Mouse (Mus musculus) G1E (cell line): Measurements from ENCODE around the gene AC134908.4. TPM values are rescaled to one million over a fixed set of nuclear protein-coding genes. Genes with fewer than 3 reads are reported as not detected.

Experiments
- ATAC-seq: 2 replicates; pipeline ENCODE4 v1.8.0; 2016; ENCODE audit warnings: mild to moderate bottlenecking; ENCODE audit not compliant: insufficient number of reproducible peaks, poor library complexity, low FRiP score, severe bottlenecking; ENCODE audit errors: extremely low read depth
- DNase-seq: peaks from one replicate; pipeline ENCODE4 v3.0.0; 2012; ENCODE audit warnings: low spot score
- H3K27me3 ChIP-seq: 2 replicates; pipeline ENCODE4 v1.6.1; 2012; ENCODE audit warnings: mild to moderate bottlenecking, low read length, inconsistent platforms; ENCODE audit not compliant: insufficient read depth
- H3K36me3 ChIP-seq: replicated peaks from 2 replicates; pipeline ENCODE3; 2012; ENCODE audit warnings: mild to moderate bottlenecking, inconsistent platforms
- H3K4me1 ChIP-seq: 2 replicates; pipeline ENCODE4 v1.6.1; 2012; ENCODE audit warnings: low read depth, low read length, inconsistent platforms, mixed read lengths; ENCODE audit not compliant: insufficient read depth
- H3K4me3 ChIP-seq: 2 replicates; pipeline ENCODE4 v1.5.1; 2012; ENCODE audit warnings: low read depth, mild to moderate bottlenecking, inconsistent platforms, low read length, moderate library complexity, mixed read lengths
- H3K9me3 ChIP-seq: replicated peaks from 2 replicates; pipeline ENCODE4 v1.6.1; 2012; ENCODE audit warnings: inconsistent platforms
- CTCF ChIP-seq: IDR thresholded peaks from 2 replicates; pipeline ENCODE4 v1.5.1; 2012; ENCODE audit warnings: low read depth, low read length, inconsistent platforms, mixed read lengths
- GATA1 ChIP-seq: IDR thresholded peaks from 2 replicates; pipeline ENCODE4 v1.6.1; 2012; ENCODE audit warnings: borderline replicate concordance, low read length, inconsistent platforms, mixed read lengths
- GATA2 ChIP-seq: IDR thresholded peaks from 2 replicates; pipeline ENCODE4 v1.6.1; 2012; ENCODE audit warnings: low read depth, low read length, inconsistent platforms, borderline replicate concordance
- POLR2AphosphoS5 ChIP-seq: IDR thresholded peaks from 2 replicates; pipeline ENCODE4 v1.6.1; 2012; ENCODE audit warnings: low read depth, low read length, inconsistent platforms; ENCODE audit not compliant: insufficient replicate concordance
- TAL1 ChIP-seq: conservative IDR thresholded peaks from 2 replicates; pipeline ENCODE4 v1.6.1; 2012; ENCODE audit warnings: low read depth, low read length, inconsistent platforms, mixed read lengths
- polyA plus RNA-seq: library from polyadenylated mRNA; stranded (reverse); fragments of >175 nt; gene quantifications from 2 replicates; pipeline ENCODE4 v1.2.3, GENCODE M21; 2012
- total RNA-seq, 2 experiments: library from RNA; stranded (forward) in 1 of 2; stranded (reverse) in 1 of 2; fragments of 200-1000 nt in 1 of 2; fragments of >200 nt in 1 of 2; fragmentation: Nextera tagmentation in 1 of 2; gene quantifications; 2 replicates each; pipeline ENCODE4 v1.2.3; 2014 to 2017

The AC134908.4 gene
- total RNA-seq (2014; fragmentation: Nextera tagmentation), result not detected in 2 replicates
- total RNA-seq (2017), result not detected in 2 replicates
- not detected in 2 replicates for polyA plus RNA-seq

- peak within 1 kb of the TSS; percentile 89 for H3K4me3 ChIP-seq
- peaks cover 64% of the 10 kb centered on the region for H3K4me1 ChIP-seq
- H3K9me3 ChIP-seq, result no peaks in the 10 kb centered on the region
- ATAC-seq, result no peak
- no peaks in the 10 kb centered on the region for H3K27me3 ChIP-seq
- TF ChIP-seq POLR2AphosphoS5, result no peak
- no peak for TF ChIP-seq TAL1
- no peak for TF ChIP-seq GATA1
- no peak for TF ChIP-seq GATA2
- TF ChIP-seq CTCF, result no peak
- H3K36me3 ChIP-seq, result peaks cover 39% of the 10 kb centered on the region
- no peak for DNase-seq
These were observed at the start of gene AC134908.4 for GRCm38 (mm10) chr17:25795609-25796092. AC134908.4 (minus strand) TSS chr17:25795659.

GRCm38 (mm10) chr17:25844396-25844901 is 49.0 kb upstream of the AC134908.4 start, which contains the start of gene Rhot2:
Rhot2 (minus strand) TSS chr17:25844851.
- Histone ChIP-seq H3K4me3 (peak within 1 kb of the TSS; percentile 87), H3K9me3 (no peaks in the 10 kb centered on the region), H3K4me1 (peaks cover 60% of the 10 kb centered on the region), H3K36me3 (peaks cover 87% of the 10 kb centered on the region), H3K27me3 (peaks cover 28% of the 10 kb centered on the region)
- peak; percentile 91 for ATAC-seq
- TF ChIP-seq POLR2AphosphoS5, result peak; percentile 10; the same call in 1 of the 2 replicates
- TF ChIP-seq CTCF, result no peak
- peak; percentile 93 for DNase-seq

- Histone ChIP-seq H3K27me3 (peaks cover 21% of the 10 kb centered on the region), H3K4me1 (peaks cover 67% of the 10 kb centered on the region), H3K9me3 (no peaks in the 10 kb centered on the region), H3K36me3 (peaks cover 87% of the 10 kb centered on the region), H3K4me3 (peak overlapping the region; percentile 87)
- ATAC-seq, result no peak
- no peak for DNase-seq
- TF ChIP-seq GATA2 (no peak), CTCF (no peak), POLR2AphosphoS5 (no peak), GATA1 (no peak), TAL1 (no peak)
These were observed 48.4 kb upstream of the AC134908.4 start for GRCm38 (mm10) chr17:25843636-25844395.

GRCm38 (mm10) chr17:25843122-25843521 is 47.7 kb upstream of the AC134908.4 start:
- no peak for ATAC-seq
- no peak for TF ChIP-seq GATA2
- Histone ChIP-seq H3K9me3 (no peaks in the 10 kb centered on the region), H3K4me3 (peak overlapping the region; percentile 87), H3K4me1 (peaks cover 72% of the 10 kb centered on the region), H3K27me3 (peaks cover 15% of the 10 kb centered on the region), H3K36me3 (peaks cover 86% of the 10 kb centered on the region)
- no peak for DNase-seq

- Histone ChIP-seq H3K27me3 (peaks cover 10% of the 10 kb centered on the region; the same call in 1 of the 2 replicates), H3K36me3 (peaks cover 86% of the 10 kb centered on the region), H3K9me3 (no peaks in the 10 kb centered on the region), H3K4me1 (peaks cover 78% of the 10 kb centered on the region), H3K4me3 (no peak overlapping the region; the same call in 1 of the 2 replicates)
- no peak for ATAC-seq
- no peak for DNase-seq
- TF ChIP-seq GATA2 (no peak), POLR2AphosphoS5 (no peak), GATA1 (no peak), CTCF (no peak), TAL1 (no peak)
These were observed 47.0 kb upstream of the AC134908.4 start for GRCm38 (mm10) chr17:25842509-25842908.

GRCm38 (mm10) chr17:25841117-25841880 is 45.8 kb upstream of the AC134908.4 start, which contains the start of gene Gm20683:
Gm20683 (minus strand) TSS chr17:25841763.
- Histone ChIP-seq H3K4me3 (no peak within 1 kb of the TSS; the same call in none of the 2 replicates), H3K4me1 (peaks cover 86% of the 10 kb centered on the region), H3K9me3 (no peaks in the 10 kb centered on the region), H3K36me3 (peaks cover 86% of the 10 kb centered on the region), H3K27me3 (0 out of 2 replicates have a peak, but pooled peaks cover 3% of the 10 kb centered on the region)
- no peak for DNase-seq
- TF ChIP-seq POLR2AphosphoS5 (no peak), CTCF (no peak), TAL1 (no peak), GATA1 (no peak), GATA2 (no peak)
- ATAC-seq, result no peak
